Mouse (Mus musculus) left cerebral cortex, postnatal 14 days (tissue): ENCODE results near the gene Cyp17a1. TPM values are rescaled to one million over a fixed set of nuclear protein-coding genes. Genes with fewer than 3 reads are reported as not detected.

Experiments used
- DNase-seq, 2 experiments: peaks; one replicate each; pipeline ENCODE4 v3.0.0; 2021 to 2022; ENCODE audit warnings: low spot score in 2 of 2, mixed read lengths in 1 of 2
- intact Hi-C: fragments of 180-260 bp; cut with DNase I; formaldehyde crosslinking; loops from one replicate; pipeline ENCODE4 v1.15.1; 2025
- long read RNA-seq, 2 experiments: library from polyadenylated mRNA; stranded (forward); transcript quantifications; one replicate each; pipeline ENCODE4 v2.0.0; 2021
- total RNA-seq, 2 experiments: library from RNA; stranded (reverse); gene quantifications; 2 replicates each; pipeline ENCODE4 v1.2.3; 2021

Gene Cyp17a1
- total RNA-seq = not detected
- long read RNA-seq, experiment 1 = 0 reads
- long read RNA-seq, experiment 2 = 0 reads

- no peak for DNase-seq
- intact Hi-C loops = loop anchor here (5.0 kb wide), 1 partner anchor 194 kb away; no protein-coding TSS in a partner anchor
Measured at GRCm38 (mm10) chr19:46672766-46673418, at the start of gene Cyp17a1. TSS of gene Cyp17a1 (minus strand) at chr19:46673172.

DNA sequence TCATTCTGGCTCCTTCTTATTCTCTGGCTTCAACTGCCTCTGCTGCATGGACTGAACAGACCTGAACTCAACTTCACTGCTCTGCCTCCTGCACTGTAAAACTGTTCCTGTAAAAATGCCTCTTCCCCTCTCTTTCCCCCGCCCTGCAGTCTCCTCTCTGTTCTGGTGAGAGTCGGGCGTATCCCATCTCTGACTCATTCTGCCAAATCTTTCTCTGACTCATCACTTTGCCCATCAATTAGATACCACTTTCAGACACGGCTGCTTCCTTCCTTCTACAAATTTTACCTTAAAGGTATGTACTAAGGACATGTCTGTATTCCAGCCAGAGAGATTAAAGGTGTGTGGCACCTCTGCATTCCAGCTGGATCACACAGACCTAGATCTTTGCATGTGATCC lies 45.2 kb upstream of the Cyp17a1 start:
- no peak for DNase-seq
- intact Hi-C loops = no loop called here

DNA sequence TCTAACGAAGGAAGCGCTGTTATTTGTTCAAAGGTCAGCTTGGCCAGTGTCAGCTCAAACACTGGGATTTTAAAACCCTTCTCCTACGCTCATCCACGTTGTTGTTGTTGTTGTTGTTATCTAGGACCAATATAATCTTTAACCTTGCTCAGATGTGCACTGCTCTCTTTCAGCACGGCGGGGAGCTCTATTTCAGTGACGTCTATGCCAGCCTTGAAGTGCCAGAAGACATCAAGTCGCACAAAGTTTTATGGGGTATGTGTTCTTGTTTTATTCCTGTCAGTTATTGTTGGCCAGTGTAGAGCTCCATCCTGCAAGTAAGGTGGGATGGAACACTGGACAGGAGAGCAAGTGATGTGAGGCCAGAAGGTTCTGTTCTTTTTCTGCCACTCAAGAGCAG lies 42.0 kb upstream of the Cyp17a1 start:
- DNase-seq = no peak
- intact Hi-C loops = no loop called here

DNA sequence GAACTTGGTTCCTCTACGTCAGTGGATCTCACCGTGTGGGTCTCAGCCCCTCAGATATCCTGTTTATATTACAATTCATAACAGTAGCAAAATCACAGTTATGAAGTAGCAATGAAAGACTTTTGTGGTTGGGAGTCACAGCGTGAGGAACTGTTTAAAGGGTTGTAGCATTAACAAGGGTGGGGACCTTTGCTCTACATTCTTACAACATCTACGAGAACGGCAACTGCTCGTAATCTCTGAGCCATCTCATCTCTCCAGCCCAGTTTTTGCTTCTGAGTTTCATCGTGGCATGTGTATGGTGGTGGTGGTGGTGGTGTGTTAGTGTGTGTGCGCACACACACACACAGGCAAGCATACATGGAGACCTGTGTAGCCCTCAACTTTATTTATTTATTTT lies 41.3 kb upstream of the Cyp17a1 start:
- intact Hi-C loops = no loop called here
- DNase-seq = no peak

DNA sequence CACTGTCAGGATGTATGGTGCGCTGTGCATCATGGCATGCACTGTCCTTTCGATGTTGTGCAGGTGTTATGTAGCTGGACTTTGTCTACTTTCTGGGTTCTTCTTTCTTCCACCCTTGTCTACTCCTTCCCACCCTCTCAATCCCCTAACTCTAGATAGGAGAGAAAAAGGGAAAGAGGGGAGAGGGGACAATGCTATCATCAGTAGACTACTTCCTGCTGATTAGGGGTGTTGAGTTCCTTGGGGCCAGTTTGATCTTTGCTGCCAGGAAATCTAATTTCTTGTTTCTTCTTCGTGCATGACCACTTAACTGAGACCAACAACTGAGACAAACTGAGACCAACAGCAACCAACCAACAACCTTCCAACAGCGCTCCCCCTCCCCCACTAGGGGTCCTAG lies 37.6 kb upstream of the Cyp17a1 start:
- no peak for DNase-seq
- intact Hi-C loops = no loop called here

DNA sequence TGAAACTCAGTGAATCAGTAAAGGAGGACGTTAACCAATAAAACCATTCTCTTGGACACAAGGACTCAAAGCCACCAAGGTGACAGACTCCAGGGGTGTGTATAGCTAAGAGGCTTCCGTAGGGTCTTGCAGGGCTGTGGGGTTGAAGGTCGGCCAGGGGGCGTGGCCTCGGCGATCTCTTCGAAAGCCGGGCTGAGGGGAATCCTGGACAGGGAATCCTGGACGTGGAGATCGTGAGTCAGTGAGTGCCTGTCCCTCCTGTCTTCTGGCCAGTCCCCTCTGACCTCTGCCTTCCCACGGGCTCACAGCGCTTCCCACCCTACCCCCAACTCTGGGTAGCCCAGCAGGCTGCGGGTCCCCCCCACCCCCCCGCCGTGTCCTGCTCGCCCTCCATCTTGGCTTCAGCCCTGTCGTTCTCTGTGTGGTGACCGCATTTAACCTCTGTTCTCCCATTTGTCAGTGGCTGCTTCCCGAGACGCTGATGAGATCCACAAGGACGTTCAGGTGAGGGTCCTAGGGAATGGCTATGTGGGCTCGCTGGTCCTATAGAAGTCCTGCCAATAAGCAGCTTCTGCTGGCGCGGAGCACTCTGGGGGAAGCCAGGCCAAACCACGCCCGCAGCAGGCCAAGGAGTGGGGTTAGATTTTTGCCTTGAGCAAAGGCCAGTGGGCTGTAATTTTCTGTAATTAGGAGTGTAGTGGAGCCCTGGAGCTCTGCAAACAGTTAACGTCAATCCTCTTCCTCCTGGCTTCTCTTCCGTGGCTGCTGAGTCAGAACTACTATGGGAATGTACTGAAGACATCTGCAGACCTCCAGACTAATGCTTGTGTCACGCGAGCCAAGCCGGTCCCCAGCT lies 34.6 kb upstream of the Cyp17a1 start, which contains the start of gene As3mt:
TSS of gene As3mt (plus strand) at position 163 of the 856 bp plus-strand sequence.
- peak; percentile 28 to 50 for DNase-seq
- intact Hi-C loops = no loop called here

GRCm38 (mm10) chr19:46706540-46707295 lies 33.7 kb upstream of the Cyp17a1 start:
- DNase-seq = no peak
- intact Hi-C loops = no loop called here

DNA sequence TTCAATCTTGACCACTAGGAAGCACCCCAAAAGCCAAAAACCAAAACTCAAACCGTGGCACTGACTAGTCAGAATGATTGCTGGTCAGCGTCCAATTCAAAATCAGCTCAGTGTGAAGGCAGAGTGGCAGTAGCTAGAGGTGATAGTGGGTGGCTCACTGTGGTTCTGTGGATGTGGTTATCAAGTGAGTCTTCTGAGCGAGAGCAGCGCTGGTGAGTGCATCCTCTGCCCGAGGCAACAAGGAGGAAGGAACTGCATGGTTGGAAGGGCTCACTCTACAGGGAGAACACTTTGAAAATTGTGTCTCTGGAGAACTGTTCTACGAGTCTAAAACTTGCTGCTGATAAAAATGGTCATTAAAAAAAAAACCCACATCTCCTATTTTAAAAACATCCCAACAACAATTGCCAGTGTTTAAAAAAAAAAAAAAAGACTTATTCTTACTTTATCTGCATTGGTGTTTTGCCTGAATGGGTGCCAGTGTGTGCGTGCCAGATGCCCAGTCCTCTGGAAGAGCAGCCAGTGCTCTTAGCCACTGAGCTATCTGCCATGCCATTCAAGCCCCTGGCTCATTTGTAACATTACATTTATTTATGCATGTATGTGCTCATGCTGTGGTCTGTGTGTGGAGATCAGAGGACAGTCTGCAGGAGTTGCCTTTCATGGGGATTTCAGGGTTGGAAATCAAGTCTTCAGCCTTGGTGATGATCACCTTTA lies 33.0 kb upstream of the Cyp17a1 start:
- intact Hi-C loops = no loop called here
- no peak for DNase-seq

GRCm38 (mm10) chr19:46701156-46701555 lies 28.2 kb upstream of the Cyp17a1 start:
- intact Hi-C loops = no loop called here
- DNase-seq = no peak

- peak in 1 of 2 experiments; percentile 36 for DNase-seq
- intact Hi-C loops = no loop called here
Measured at GRCm38 (mm10) chr19:46699011-46699481, 26.1 kb upstream of the Cyp17a1 start.

DNA sequence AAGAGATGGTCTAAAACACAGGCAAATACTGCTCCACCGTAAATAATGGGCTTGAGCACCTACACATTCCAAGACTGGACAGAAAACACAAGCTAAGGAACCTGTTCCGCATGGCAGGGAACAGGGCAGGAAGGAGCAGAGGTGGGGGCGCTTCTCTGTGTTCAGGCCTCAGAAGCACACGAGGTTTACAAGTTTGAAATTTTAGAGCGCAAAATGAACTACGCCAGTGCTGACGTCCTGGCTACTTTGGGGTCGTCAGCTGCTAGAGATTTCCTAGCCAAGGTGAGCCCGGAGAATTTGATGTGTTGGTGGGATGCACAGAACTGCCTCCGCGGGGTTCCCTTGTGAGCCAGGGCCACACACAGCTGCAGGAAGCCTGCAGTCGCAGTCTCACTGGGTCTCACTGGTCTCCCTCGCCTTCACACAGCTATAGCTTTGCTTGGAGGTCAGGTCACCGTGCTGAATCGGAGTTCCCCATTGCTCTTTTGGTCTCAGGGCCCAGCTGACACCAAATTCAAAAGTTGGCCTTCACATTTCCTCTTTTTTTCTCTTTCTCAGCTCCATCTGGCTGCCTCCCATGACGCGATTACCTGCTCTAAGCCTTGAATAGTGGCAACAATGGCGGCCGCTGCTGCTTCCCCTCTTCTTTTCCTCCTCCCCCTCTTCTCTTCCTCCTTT lies 25.0 kb upstream of the Cyp17a1 start:
- peak in 1 of 2 experiments; percentile 23 for DNase-seq
- intact Hi-C loops = no loop called here

DNA sequence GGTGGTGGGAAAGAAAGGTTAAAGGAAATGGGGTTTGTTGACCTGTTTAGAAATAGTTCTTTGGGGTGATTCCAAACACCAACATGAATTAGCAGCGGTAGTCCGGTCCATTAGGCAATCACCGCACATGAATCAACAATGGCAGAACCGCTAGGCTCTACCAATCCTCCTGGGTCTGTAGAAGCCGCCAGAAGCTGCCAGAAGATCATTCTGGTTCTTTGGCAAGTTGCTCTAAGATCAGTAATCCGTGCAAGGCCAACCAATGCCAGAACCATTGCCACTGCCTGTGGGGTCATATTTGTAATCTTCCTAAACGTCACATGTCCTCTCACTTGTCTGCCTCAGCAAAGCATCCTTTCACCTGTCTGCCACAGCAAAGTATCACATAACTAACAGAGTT lies 24.0 kb upstream of the Cyp17a1 start:
- DNase-seq = no peak
- intact Hi-C loops = no loop called here

GRCm38 (mm10) chr19:46696482-46696881 lies 23.5 kb upstream of the Cyp17a1 start:
- DNase-seq = no peak
- intact Hi-C loops = no loop called here

DNA sequence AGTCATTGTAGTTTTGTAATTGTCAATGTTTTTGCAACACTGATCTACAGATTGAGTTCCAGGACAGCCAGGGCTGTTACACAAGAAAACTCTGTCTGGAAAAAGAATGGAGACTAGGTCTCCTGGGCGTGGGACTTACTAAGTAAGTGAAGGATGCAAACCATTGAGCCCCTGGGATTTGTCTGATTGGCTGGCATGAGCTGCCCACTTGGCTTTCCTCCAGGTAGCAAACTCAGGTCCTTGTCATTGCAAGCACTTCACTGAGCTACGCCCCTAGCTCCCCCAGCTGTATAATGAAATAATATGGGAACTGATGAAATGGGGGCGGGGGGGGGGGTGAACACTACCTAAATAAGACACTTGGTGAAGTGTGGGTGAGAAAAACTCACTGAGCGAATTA lies 20.2 kb upstream of the Cyp17a1 start:
- intact Hi-C loops = no loop called here
- no peak for DNase-seq

DNA sequence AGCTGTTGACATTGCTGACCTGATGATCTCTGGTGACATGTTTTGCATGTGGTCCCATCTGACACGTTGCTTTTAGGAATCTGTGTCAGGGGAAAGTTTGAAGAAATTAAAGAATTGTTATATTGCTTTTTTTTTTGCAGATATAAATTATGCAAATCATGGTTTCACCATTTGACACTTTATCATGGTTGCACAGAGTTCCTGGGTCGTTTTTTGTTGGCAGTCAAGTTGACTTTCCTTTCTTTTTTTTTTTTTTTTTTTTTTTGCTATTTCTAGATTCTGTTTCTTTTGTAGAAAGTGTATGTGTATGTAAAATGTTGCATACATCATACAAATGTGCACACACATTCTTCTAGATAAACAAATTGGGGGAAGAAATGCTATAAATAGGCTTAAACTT lies 18.1 kb upstream of the Cyp17a1 start:
- intact Hi-C loops = no loop called here

GRCm38 (mm10) chr19:46690387-46690786 lies 17.4 kb upstream of the Cyp17a1 start:
- intact Hi-C loops = no loop called here
- no peak for DNase-seq

More for the DNA sequence above, 18.1 kb upstream of the Cyp17a1 start:
- no peak for DNase-seq

GRCm38 (mm10) chr19:46689460-46690372 lies 16.7 kb upstream of the Cyp17a1 start, which contains the start of gene Borcs7:
TSS of gene Borcs7 (plus strand) at chr19:46689906.
- DNase-seq = peak; percentile 86 to 89
- intact Hi-C loops = no loop called here
